Mouse (Mus musculus): ENCODE measurements at regions not wholly inside any gene's neighbourhood (a gene's known extent, or its start where the extent isn't known, plus 50 kb on each side); places are given as distances from the start of the nearest gene placed in this dataset.

DNA sequence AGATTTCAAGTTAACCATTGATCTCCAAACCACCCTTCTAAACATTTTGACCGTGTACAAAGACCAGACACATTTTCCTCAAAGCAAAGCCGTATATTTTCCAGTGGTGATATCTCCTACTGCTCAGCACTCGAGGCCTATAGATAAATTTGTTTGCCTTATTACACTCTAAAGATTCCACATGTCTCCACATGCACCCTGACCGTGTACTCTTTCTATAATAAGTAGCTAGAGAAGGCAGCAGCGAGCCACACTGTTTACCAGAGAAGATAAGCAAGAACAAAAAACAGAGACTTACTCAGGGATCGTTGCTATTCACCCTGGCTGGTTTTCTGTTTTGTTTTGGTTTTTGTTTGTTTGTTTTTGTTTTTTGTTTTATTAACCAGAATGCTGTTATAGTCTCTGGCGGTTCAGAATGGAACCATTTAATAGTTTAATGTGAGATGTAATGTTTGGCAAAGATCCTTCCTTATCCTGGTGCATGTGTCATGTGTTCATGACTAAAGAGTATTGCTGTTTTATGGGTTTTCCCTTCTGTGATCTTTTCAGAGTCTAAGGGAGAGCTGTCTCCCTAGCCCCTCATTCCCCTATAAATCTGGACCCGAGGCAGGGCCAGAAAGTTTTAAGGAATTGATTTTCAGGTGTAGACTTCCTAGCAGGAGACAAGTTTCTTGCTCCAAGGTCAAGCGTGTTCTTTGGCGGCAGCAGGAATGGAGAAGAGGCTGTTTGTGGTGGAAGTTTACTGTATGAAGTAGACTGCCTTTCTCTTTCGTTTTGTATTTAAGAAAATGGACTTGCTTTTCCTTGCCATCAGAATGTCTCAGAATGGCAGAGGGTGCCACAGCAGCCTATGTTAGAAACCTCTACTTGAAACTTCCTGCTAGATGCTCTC lies 73.4 kb downstream of the Btg1 start:
- no peak for TF ChIP-seq CTCF (IDR thresholded peaks at IDR 0.05; ENCODE audit: low read depth)
- no peak for TF ChIP-seq EP300 (IDR thresholded peaks at IDR 0.05; ENCODE audit: low read depth)

Measured in liver, embryonic 14.5 days (tissue).